Mouse (Mus musculus) neural tube, embryonic 13.5 days (tissue): ENCODE measurements around the gene Shroom3. TPM values are rescaled to one million over a fixed set of nuclear protein-coding genes. Genes with fewer than 3 reads are reported as not detected.
A peak's percentile ranks its signal among the peaks of the same experiment; 100 is the strongest.

Experiments used
- ATAC-seq: fragments of 200-750 bp; cut with Nextera tagmentation; 2 replicates; pipeline ENCODE4 v1.8.0; 2017; ENCODE audit warnings: low read depth, mild to moderate bottlenecking, moderate TSS enrichment, moderate library complexity
- H3K27ac ChIP-seq: fragments of 300-500 bp; sonication (generic); replicated peaks from 2 replicates; pipeline ENCODE4 v1.5.1; 2015; ENCODE audit warnings: moderate library complexity, mild to moderate bottlenecking, inconsistent platforms
- H3K27me3 ChIP-seq: fragments of 300-500 bp; sonication (generic); 2 replicates; pipeline ENCODE4 v1.6.1; 2015; ENCODE audit warnings: mild to moderate bottlenecking, inconsistent platforms
- H3K36me3 ChIP-seq: fragments of 300-500 bp; sonication (generic); 2 replicates; pipeline ENCODE4 v1.6.1; 2015; ENCODE audit warnings: mild to moderate bottlenecking, inconsistent platforms
- H3K4me1 ChIP-seq: fragments of 300-500 bp; sonication (generic); replicated peaks from 2 replicates; pipeline ENCODE4 v1.6.1; 2015; ENCODE audit warnings: inconsistent platforms
- H3K4me2 ChIP-seq: fragments of 300-500 bp; sonication (generic); 2 replicates; pipeline ENCODE4 v1.6.1; 2015; ENCODE audit warnings: inconsistent platforms, mild to moderate bottlenecking, moderate library complexity
- H3K4me3 ChIP-seq: fragments of 300-500 bp; sonication (generic); 2 replicates; pipeline ENCODE4 v1.5.1; 2015; ENCODE audit warnings: mild to moderate bottlenecking, inconsistent platforms
- H3K9ac ChIP-seq: fragments of 300-500 bp; sonication (generic); 2 replicates; pipeline ENCODE4 v1.6.1; 2015; ENCODE audit warnings: moderate library complexity, mild to moderate bottlenecking, inconsistent platforms
- H3K9me3 ChIP-seq: fragments of 300-500 bp; sonication (generic); 2 replicates; pipeline ENCODE4 v1.6.1; 2016; ENCODE audit warnings: inconsistent platforms
- WGBS: fragments of 180-500 bp; shearing (Covaris S2); methylation state at CpG from one replicate; pipeline ENCODE4 v1.1.7; 2015; 5-methylcytosine and 5-hydroxymethylcytosine counted together
- polyA plus RNA-seq: library from polyadenylated mRNA; unstranded; fragments of >200 nt; fragmentation: Nextera tagmentation; extraction: Ambion mirVana; gene quantifications from 2 replicates; pipeline ENCODE4 v1.2.1, GENCODE M21; 2015

Gene Shroom3
- polyA plus RNA-seq, 1 experiment from 2014 or later, result 1.7 TPM

DNA sequence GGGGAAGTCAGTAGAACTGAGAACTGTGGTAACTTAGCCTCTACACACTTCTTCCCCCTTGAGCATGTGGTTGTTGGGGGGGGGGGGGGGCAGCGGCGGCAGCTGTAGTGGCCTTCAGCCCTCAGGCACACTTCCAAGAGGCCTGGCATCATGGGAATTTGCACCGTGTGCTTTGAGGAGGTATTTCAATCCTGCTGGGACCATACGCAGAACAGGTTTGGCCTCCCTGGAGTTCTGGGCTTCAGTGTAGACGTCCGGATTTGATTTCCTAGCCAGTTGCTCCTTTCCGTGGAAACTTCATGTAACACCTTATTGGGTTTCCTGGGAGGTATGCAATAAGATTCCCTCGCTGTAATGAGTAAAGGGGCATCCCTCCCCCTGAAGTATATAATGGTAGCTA is 105.8 kb downstream of the Shroom3 start:
- H3K9ac ChIP-seq, result no peak overlapping the region
- whole genome bisulfite sequencing, result 75% methylated on average over 8 of the region's 8 CpGs
- no peaks in the 10 kb centered on the region for H3K27me3 ChIP-seq
- no peak overlapping the region for H3K4me2 ChIP-seq
- no peaks in the 10 kb centered on the region for H3K9me3 ChIP-seq
- H3K27ac ChIP-seq, result no peak overlapping the region
- no peak overlapping the region for H3K4me3 ChIP-seq
- no peaks in the 10 kb centered on the region for H3K36me3 ChIP-seq
- H3K4me1 ChIP-seq, result 0 out of 2 replicates have a peak, but pooled peaks cover 4% of the 10 kb centered on the region
- ATAC-seq, result no peak

DNA sequence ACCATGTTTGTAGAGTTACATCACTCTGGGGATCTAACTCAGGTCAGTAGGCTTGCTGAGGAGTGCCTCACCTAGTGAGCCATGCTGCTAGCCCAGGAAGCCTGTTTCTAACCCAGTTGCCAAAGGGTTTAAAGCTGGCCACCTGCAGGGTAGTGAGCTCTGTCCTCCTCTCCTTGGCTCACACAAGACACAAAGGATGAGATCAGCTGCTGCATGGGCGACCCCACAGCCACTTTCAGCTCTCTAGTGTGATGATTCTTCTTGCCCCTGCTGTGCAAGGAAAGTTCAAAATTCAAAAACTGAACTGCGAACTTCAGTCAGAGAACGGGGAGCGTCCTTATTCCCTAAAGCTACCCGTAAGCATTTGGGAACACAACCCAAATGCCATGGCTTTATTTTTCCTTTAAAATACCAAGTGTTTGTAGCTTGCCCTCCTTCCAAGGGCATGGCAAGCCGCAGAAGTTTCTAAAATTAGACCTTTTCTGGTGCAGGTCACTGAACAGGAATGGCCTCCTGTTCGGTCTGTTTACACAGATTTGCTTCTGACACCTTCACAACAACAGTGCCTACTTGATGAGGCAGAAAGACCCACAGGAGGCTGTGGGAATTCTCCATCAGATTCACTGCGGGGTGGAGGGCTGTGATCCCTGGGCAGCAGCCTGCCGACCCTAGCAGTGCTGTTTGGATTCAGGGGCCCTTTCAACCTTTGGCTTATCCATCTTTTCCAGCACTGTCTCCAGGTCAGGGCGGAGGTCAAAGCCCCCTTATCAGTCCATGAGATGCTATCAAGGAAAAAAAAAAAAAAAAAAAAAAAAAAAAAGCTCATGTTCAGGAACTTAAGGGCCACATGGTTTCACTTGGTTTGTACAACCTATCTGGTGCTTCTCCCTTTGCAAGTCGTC is 113.1 kb downstream of the Shroom3 start:
- 0 out of 2 replicates have a peak, but pooled peaks cover 7% of the 10 kb centered on the region for H3K4me1 ChIP-seq
- no peaks in the 10 kb centered on the region for H3K27me3 ChIP-seq
- H3K9ac ChIP-seq, result no peak overlapping the region
- H3K4me2 ChIP-seq, result no peak overlapping the region
- 41% methylated on average over 11 of the region's 11 CpGs for WGBS
- no peaks in the 10 kb centered on the region; the same call in 1 of the 2 replicates for H3K9me3 ChIP-seq
- no peak for ATAC-seq
- no peaks in the 10 kb centered on the region for H3K36me3 ChIP-seq
- no peak overlapping the region for H3K27ac ChIP-seq
- no peak overlapping the region for H3K4me3 ChIP-seq

DNA sequence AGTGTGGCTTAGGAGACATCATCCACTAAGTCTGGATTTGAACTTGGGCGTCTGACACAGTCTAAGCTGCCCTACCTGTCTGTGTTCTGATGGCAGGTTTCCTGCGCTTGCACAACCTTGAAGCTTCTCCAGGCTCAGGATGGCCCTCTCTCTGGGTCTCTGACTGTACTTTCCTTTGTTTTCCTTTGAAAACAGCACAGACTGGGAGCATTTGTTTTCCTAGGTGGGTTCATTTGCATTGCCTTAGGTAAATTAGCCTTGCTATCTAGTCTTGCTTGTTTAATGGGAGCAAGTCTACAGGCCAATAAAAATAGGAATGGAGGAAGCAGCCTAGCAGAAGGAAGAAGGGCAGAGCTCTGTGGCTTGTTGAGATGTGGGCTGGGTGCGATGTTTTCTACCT is 114.7 kb downstream of the Shroom3 start:
- 76% methylated on average over 3 of the region's 3 CpGs for WGBS
- ATAC-seq, result no peak
- Histone ChIP-seq H3K36me3 (no peaks in the 10 kb centered on the region), H3K4me2 (no peak overlapping the region), H3K27ac (no peak overlapping the region), H3K9ac (no peak overlapping the region), H3K4me1 (0 out of 2 replicates have a peak, but pooled peaks cover 7% of the 10 kb centered on the region), H3K9me3 (no peaks in the 10 kb centered on the region; the same call in 1 of the 2 replicates), H3K27me3 (no peaks in the 10 kb centered on the region), H3K4me3 (no peak overlapping the region)

DNA sequence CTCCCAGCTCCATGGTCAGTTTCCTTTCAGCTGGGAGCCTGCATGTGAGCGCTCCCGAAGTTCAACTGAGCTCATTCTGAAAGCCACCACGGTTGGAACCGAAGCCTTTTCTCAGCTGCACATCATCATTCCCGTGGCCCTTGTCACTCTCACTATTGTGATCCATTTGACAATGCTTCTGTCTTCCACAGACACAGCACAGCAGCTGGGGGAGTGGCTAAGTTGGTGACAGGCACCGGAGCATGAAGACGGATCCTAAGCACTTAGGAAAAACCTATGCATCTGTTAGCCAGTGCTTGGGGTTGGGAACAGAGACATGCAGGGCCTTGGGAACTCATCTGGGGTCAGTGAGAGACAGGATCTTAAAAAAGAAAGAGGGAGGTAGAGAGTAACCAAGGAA is 121.1 kb downstream of the Shroom3 start:
- no peak for ATAC-seq
- H3K9me3 ChIP-seq, result no peaks in the 10 kb centered on the region
- H3K27me3 ChIP-seq, result peaks cover 6% of the 10 kb centered on the region; the same call in 1 of the 2 replicates
- H3K4me1 ChIP-seq, result peaks cover 19% of the 10 kb centered on the region
- no peaks in the 10 kb centered on the region for H3K36me3 ChIP-seq
- H3K4me2 ChIP-seq, result no peak overlapping the region
- no peak overlapping the region for H3K27ac ChIP-seq
- H3K4me3 ChIP-seq, result no peak overlapping the region
- H3K9ac ChIP-seq, result no peak overlapping the region
- 29% methylated on average over 7 of the region's 7 CpGs for WGBS

DNA sequence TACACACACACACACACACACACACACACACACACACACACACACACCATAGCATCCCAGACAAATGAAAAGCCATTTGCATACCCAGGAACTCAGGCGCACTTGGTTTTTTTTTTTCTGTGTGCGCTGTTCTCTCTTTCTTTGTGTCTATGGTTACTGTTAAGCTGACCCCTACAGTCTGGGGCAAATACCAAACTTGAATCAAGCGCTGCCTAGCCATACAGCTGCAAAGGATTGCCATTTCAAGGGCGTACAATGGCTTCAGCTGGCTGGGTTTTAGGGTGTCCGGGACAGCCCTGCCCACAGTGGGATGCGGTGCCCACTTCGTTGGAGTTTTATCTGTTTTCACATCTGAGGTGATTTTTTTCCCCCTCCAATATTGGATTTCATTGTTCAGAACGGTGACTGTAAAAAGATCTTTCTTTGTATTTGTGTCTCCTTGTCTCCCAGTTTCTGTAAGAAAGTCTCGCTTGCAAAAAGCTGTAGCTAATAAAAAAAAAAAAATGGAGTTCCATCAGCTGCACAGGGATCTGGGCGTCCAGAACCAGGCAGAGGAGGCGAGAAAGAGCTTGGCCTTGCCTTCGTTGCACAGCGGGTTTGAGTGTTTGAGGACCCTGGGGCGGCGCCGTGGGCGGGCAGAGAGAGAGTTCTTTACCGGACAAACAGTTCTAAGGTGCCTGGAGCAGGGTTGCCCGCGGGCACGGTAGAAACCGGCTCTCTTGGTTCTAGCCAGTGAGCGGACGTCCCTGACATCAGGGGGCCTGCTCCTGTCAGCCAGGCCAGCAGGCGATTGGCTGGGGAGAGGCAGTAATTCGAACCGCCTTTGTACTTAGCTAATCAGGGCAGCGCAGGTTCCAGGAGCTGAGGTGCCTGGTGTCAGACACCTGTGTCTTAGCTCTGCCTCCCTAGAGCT is 125.5 kb downstream of the Shroom3 start:
- peak overlapping the region; percentile 63 for H3K4me2 ChIP-seq
- H3K27me3 ChIP-seq, result peaks cover 19% of the 10 kb centered on the region
- H3K36me3 ChIP-seq, result no peaks in the 10 kb centered on the region
- no peaks in the 10 kb centered on the region for H3K9me3 ChIP-seq
- 2% methylated on average over 28 of the region's 28 CpGs for WGBS
- H3K4me1 ChIP-seq, result peaks cover 52% of the 10 kb centered on the region
- ATAC-seq, result peak; percentile 77
- peak overlapping the region; percentile 38 for H3K4me3 ChIP-seq
- H3K9ac ChIP-seq, result peak overlapping the region; percentile 56
- H3K27ac ChIP-seq, result 0 out of 2 replicates have a peak overlapping the region, but pooled peaks have one; percentile 3

DNA sequence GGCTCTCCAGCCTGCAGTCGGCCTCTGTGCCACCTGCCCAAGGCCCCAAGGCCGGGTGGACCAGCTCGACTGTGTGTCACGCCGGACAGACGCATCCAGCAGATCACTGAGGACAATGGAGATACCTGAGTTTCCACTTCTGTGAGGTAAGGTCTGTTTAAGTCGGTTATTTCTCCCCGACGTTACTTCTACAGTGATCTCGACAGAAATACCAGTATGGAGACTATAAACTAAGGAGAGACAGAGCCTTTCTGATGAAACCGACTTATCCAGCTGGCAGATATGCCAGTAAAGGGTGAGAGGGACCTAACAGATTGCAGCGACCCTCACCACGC is 126.1 kb downstream of the Shroom3 start:
- H3K27ac ChIP-seq, result 0 out of 2 replicates have a peak overlapping the region, but pooled peaks have one; percentile 3
- WGBS, result 22% methylated on average over 13 of the region's 13 CpGs
- peaks cover 50% of the 10 kb centered on the region for H3K4me1 ChIP-seq
- no peaks in the 10 kb centered on the region for H3K36me3 ChIP-seq
- peaks cover 17% of the 10 kb centered on the region for H3K27me3 ChIP-seq
- H3K4me3 ChIP-seq, result peak overlapping the region; percentile 38
- H3K9ac ChIP-seq, result peak overlapping the region; percentile 56
- 0 out of 2 replicates have a peak, but pooled peaks have one; percentile 2 for ATAC-seq
- H3K9me3 ChIP-seq, result no peaks in the 10 kb centered on the region
- peak overlapping the region; percentile 63 for H3K4me2 ChIP-seq

DNA sequence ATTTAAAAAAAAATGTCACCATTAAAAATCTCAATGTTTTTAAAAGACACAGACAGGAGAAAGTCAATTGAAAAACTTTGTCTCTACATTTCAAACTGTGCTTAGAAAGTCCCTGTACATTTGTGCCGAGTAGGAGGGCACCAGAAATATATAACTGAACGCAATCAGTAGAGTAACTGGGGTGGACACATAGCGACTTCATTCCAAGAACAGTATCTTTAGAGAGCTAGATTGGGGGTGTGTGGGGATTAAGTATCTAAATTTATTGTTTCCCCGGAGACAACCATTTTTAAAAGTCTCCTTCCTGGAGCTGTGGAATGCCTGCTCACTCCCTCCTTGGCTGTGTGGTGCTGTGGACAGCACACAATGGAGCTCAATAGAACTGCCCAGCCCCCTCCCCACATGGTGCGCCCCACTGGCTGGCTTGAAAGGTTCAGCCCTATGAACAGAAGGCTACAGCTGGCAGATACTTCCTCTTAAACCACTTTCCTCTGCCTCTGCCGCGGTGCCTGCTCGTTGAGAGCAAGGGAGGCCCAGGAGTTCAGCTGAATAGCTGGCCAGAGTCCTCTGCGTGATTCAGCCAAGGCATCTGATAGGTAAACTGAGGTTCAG is 127.8 kb downstream of the Shroom3 start:
- no peaks in the 10 kb centered on the region for H3K9me3 ChIP-seq
- no peak overlapping the region for H3K27ac ChIP-seq
- H3K27me3 ChIP-seq, result peaks cover 16% of the 10 kb centered on the region
- WGBS, result 6% methylated on average over 9 of the region's 9 CpGs
- peaks cover 48% of the 10 kb centered on the region for H3K4me1 ChIP-seq
- no peak overlapping the region for H3K9ac ChIP-seq
- H3K4me3 ChIP-seq, result no peak overlapping the region
- H3K4me2 ChIP-seq, result 0 out of 2 replicates have a peak overlapping the region, but pooled peaks have one; percentile 13
- ATAC-seq, result peak; percentile 71; the same call in 1 of the 2 replicates
- H3K36me3 ChIP-seq, result no peaks in the 10 kb centered on the region

DNA sequence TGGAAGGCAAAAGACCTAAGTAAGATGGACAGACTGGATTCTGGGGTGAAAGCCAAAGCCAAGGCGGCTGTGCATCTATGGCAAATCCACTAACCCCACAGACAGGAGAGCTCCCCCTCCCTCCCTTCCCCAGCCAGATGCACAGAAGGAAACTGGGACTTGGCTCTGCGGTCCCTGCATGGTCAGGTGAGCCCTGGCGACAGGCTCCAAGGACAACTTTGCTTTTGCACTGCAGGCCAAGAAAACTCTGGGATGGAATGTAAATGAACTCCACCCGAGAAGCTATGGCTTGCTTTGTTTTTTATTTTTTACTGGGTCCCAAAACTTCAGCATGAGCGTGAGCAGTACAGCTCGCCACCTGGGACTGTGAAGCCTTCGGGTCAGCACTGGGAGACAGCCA is 128.5 kb downstream of the Shroom3 start:
- Histone ChIP-seq H3K27ac (no peak overlapping the region), H3K27me3 (peaks cover 16% of the 10 kb centered on the region), H3K9ac (no peak overlapping the region), H3K4me3 (no peak overlapping the region), H3K9me3 (no peaks in the 10 kb centered on the region), H3K4me1 (peaks cover 48% of the 10 kb centered on the region), H3K36me3 (no peaks in the 10 kb centered on the region), H3K4me2 (no peak overlapping the region)
- no peak for ATAC-seq
- WGBS, result 34% methylated on average over 7 of the region's 7 CpGs

DNA sequence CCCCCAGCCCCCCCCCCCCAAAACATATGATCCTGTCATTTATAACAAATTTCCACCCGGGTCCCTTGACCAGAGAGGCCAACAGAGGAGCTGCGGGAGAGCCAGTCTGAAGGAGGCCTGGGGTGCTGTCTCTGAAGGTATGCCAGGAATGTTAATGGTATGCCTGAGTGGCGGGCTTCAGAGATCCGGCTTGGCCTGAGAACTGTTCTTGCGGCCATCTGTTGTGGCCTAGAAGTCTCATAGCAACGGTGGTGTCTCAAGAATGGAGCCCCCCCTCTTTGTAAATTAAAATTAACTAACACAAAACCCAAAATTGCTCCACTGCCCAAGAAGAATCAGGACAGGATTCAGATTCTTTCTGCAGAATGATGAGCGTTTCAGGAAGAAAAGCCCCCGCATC is 129.7 kb downstream of the Shroom3 start:
- Histone ChIP-seq H3K4me3 (no peak overlapping the region), H3K27ac (no peak overlapping the region), H3K4me2 (no peak overlapping the region), H3K9ac (no peak overlapping the region), H3K9me3 (no peaks in the 10 kb centered on the region), H3K36me3 (no peaks in the 10 kb centered on the region), H3K4me1 (peaks cover 53% of the 10 kb centered on the region), H3K27me3 (peaks cover 16% of the 10 kb centered on the region)
- 4% methylated on average over 8 of the region's 8 CpGs for WGBS
- ATAC-seq, result no peak

DNA sequence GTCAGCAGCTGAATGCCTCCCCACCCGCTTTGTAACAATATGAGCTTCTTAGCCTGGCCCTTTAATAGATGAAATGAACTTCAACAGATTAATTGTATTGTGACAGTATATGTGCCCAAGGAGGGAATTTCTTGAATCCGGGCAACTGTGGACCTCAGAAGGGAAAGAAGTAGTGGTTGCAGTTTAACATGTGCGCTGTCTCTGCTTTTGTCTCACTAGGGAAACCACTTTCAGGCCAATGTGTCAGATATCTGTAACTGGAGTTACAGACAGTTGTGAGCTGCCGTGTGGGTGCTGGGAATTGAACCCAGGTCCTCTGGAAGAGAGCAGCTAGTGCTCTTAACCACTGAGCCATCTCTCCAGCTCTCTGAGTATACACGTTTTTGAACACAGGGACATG is 130.3 kb downstream of the Shroom3 start:
- H3K27ac ChIP-seq, result no peak overlapping the region
- no peak for ATAC-seq
- WGBS, result 72% methylated on average over 5 of the region's 5 CpGs

DNA sequence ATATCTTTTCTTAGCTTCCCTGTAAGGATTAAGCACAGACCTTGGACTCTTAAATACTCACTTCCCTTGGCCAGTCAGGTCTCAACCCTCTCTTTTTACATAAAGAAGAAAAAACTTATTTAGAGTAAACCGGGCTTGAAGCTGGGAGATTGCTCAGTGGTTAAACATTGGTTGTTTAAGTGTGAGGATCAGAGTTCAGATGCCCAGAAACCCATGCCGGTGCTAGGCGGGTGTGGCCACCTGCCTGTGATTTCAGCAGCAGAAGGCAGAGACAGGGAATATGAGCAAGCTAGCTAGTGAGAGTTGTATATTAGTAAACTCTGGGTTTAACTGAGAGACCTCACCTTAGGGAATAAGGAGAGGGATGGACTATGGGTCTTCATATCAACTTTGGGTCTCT is 131.4 kb downstream of the Shroom3 start:
- Histone ChIP-seq H3K9me3 (no peaks in the 10 kb centered on the region), H3K36me3 (no peaks in the 10 kb centered on the region), H3K4me2 (no peak overlapping the region), H3K27me3 (peaks cover 10% of the 10 kb centered on the region), H3K4me1 (peaks cover 36% of the 10 kb centered on the region), H3K27ac (no peak overlapping the region), H3K9ac (no peak overlapping the region), H3K4me3 (no peak overlapping the region)
- ATAC-seq, result no peak
- WGBS, result 88% methylated on average over 3 of the region's 3 CpGs

More for the DNA sequence above, 130.3 kb downstream of the Shroom3 start:
- H3K9me3 ChIP-seq, result no peaks in the 10 kb centered on the region
- H3K27me3 ChIP-seq, result peaks cover 16% of the 10 kb centered on the region
- H3K36me3 ChIP-seq, result no peaks in the 10 kb centered on the region
- peaks cover 47% of the 10 kb centered on the region for H3K4me1 ChIP-seq
- H3K9ac ChIP-seq, result no peak overlapping the region
- H3K4me3 ChIP-seq, result no peak overlapping the region
- no peak overlapping the region for H3K4me2 ChIP-seq
